Mouse (Mus musculus) forebrain, embryonic 11.5 days (tissue): ENCODE measurements around the gene Serpina3c. TPM values are rescaled to one million over a fixed set of nuclear protein-coding genes. Genes with fewer than 3 reads are reported as not detected.
"Not testable (repeated sequence)": the region's sequence is repeated elsewhere in the genome, so short reads cannot be mapped to it uniquely, and the experiment has no call there.

Experiments
- ATAC-seq: fragments of 200-750 bp; cut with Nextera tagmentation; replicated peaks from 2 replicates; pipeline ENCODE4 v1.8.0; 2017; ENCODE audit warnings: moderate TSS enrichment; ENCODE audit not compliant: low FRiP score
- DNase-seq: peaks from one replicate; pipeline ENCODE4 v3.0.0-alpha.2; 2017; ENCODE audit warnings: low spot score
- H3K27ac ChIP-seq: fragments of 300-500 bp; sonication (generic); 2 replicates; pipeline ENCODE4 v1.5.1; 2014; ENCODE audit warnings: low read depth, low read length
- H3K27me3 ChIP-seq: fragments of 300-500 bp; sonication (generic); 2 replicates; pipeline ENCODE4 v1.6.1; 2014; ENCODE audit warnings: mild to moderate bottlenecking, low read length, mixed read lengths; ENCODE audit not compliant: control insufficient read depth, insufficient read depth
- H3K36me3 ChIP-seq: fragments of 300-500 bp; sonication (generic); 2 replicates; pipeline ENCODE4 v1.6.1; 2014; ENCODE audit warnings: mild to moderate bottlenecking, low read length, moderate library complexity, mixed read lengths; ENCODE audit not compliant: control insufficient read depth, insufficient read depth
- H3K4me1 ChIP-seq: fragments of 300-500 bp; sonication (generic); replicated peaks from 2 replicates; pipeline ENCODE4 v1.6.1; 2014; ENCODE audit warnings: low read length, mixed read lengths; ENCODE audit not compliant: control insufficient read depth, insufficient read depth
- H3K4me2 ChIP-seq: fragments of 300-500 bp; sonication (generic); 2 replicates; pipeline ENCODE4 v1.6.1; 2014; ENCODE audit warnings: low read depth, mild to moderate bottlenecking, low read length, moderate library complexity, mixed read lengths; ENCODE audit not compliant: severe bottlenecking
- H3K4me3 ChIP-seq: fragments of 300-500 bp; sonication (generic); 2 replicates; pipeline ENCODE4 v1.5.1; 2014; ENCODE audit warnings: low read depth, low read length
- H3K9ac ChIP-seq: fragments of 300-500 bp; sonication (generic); 2 replicates; pipeline ENCODE4 v1.6.1; 2014; ENCODE audit warnings: low read length
- H3K9me3 ChIP-seq: fragments of 300-500 bp; sonication (generic); 2 replicates; pipeline ENCODE4 v1.6.1; 2016; ENCODE audit warnings: low read length, mixed read lengths; ENCODE audit not compliant: control insufficient read depth
- WGBS: fragments of 180-500 bp; shearing (Covaris S2); extraction: QIAGEN DNeasy Blood & Tissue Kit; methylation state at CpG from one replicate; pipeline ENCODE4 v1.1.7; 2014; 5-methylcytosine and 5-hydroxymethylcytosine counted together
- polyA plus RNA-seq: library from polyadenylated mRNA; unstranded; fragments of >200 nt; fragmentation: Nextera tagmentation; extraction: Ambion mirVana; gene quantifications from 2 replicates; pipeline ENCODE4 v1.2.1, GENCODE M21; 2014

Serpina3c gene
- polyA plus RNA-seq, 1 experiment from 2014 or later, result not detected

GRCm38 (mm10) chr12:104127696-104128095 lies 26.0 kb downstream of the Serpina3c start, which contains the start of gene Serpina3b:
Gene Serpina3b, plus strand, starts transcription at chr12:104127996.
- WGBS, result 87% methylated on average over 5 of the region's 5 CpGs
- no peaks in the 10 kb centered on the region for H3K27me3 ChIP-seq

DNA sequence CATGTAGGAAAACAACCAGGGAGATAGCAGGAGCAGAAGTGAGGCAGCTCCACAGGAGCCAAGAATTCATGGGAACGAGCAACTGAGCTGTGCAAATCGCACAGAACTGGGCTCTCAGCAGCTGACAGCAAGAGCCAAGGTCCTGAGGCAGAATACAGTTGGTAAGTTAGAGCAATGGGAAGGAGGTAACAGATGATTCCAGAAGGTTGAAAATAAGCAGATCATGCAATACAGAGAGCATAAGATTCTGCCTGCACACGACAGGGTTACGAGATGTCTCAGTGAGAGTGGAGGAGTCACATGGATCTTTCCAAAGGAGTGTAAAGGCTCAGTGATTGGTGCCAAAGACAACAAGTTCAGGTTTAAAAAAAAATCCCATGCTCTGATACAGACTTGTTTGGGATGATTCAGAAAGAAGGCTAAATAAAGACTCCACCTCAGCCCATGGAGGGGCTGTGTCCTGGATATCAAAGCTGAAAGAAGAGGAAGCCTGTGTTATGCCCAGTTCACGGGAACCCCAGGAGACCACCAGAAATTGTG lies 28.6 kb downstream of the Serpina3c start:
- 91% methylated on average over 5 of the region's 5 CpGs for WGBS
- no peak for ATAC-seq
- no peaks in the 10 kb centered on the region for H3K9me3 ChIP-seq
- H3K9ac ChIP-seq, result no peak overlapping the region
- no peaks in the 10 kb centered on the region for H3K36me3 ChIP-seq
- H3K4me3 ChIP-seq, result no peak overlapping the region
- H3K4me1 ChIP-seq, result no peaks in the 10 kb centered on the region
- no peak overlapping the region for H3K27ac ChIP-seq
- DNase-seq, result no peak
- no peaks in the 10 kb centered on the region for H3K27me3 ChIP-seq
- H3K4me2 ChIP-seq, result no peak overlapping the region

More at GRCm38 (mm10) chr12:104127696-104128095, 26.0 kb downstream of the Serpina3c start, which contains the start of gene Serpina3b:
- H3K27ac ChIP-seq, result no peak within 1 kb of the TSS
- DNase-seq (no peak), ATAC-seq (no peak)
- H3K9me3 ChIP-seq, result no peaks in the 10 kb centered on the region
- H3K4me1 ChIP-seq, result no peaks in the 10 kb centered on the region
- no peaks in the 10 kb centered on the region for H3K36me3 ChIP-seq
- H3K4me2 ChIP-seq, result no peak within 1 kb of the TSS
- no peak within 1 kb of the TSS for H3K4me3 ChIP-seq
- no peak within 1 kb of the TSS for H3K9ac ChIP-seq

GRCm38 (mm10) chr12:104123996-104124395 lies 29.7 kb downstream of the Serpina3c start:
- WGBS, result 88% methylated on average over 2 of the region's 2 CpGs
- no peak overlapping the region for H3K4me2 ChIP-seq
- no peaks in the 10 kb centered on the region for H3K9me3 ChIP-seq
- H3K4me1 ChIP-seq, result no peaks in the 10 kb centered on the region
- ATAC-seq (no peak), DNase-seq (no peak)
- no peak overlapping the region for H3K4me3 ChIP-seq
- H3K27me3 ChIP-seq, result no peaks in the 10 kb centered on the region
- H3K36me3 ChIP-seq, result no peaks in the 10 kb centered on the region
- H3K27ac ChIP-seq, result no peak overlapping the region
- H3K9ac ChIP-seq, result no peak overlapping the region

GRCm38 (mm10) chr12:104123097-104123496 lies 30.6 kb downstream of the Serpina3c start:
- Histone ChIP-seq H3K27ac (no peak overlapping the region), H3K4me3 (no peak overlapping the region), H3K9ac (no peak overlapping the region), H3K9me3 (no peaks in the 10 kb centered on the region), H3K4me2 (no peak overlapping the region), H3K4me1 (no peaks in the 10 kb centered on the region), H3K36me3 (no peaks in the 10 kb centered on the region), H3K27me3 (no peaks in the 10 kb centered on the region)
- 84% methylated on average over 1 of the region's 1 CpGs for WGBS
- no peak for ATAC-seq
- DNase-seq, result no peak

GRCm38 (mm10) chr12:104114921-104115579 lies 38.6 kb downstream of the Serpina3c start:
- Histone ChIP-seq H3K36me3 (no peaks in the 10 kb centered on the region), H3K27ac (no peak overlapping the region), H3K9ac (no peak overlapping the region), H3K9me3 (no peaks in the 10 kb centered on the region), H3K4me2 (no peak overlapping the region), H3K4me3 (no peak overlapping the region), H3K27me3 (no peaks in the 10 kb centered on the region), H3K4me1 (no peaks in the 10 kb centered on the region)
- ATAC-seq (no peak), DNase-seq (no peak)
- 69% methylated on average over 3 of the region's 3 CpGs for WGBS

- H3K4me3 ChIP-seq, H3K27ac ChIP-seq, H3K27me3 ChIP-seq, DNase-seq, H3K4me1 ChIP-seq, H3K9me3 ChIP-seq, H3K4me2 ChIP-seq, H3K9ac ChIP-seq, H3K36me3 ChIP-seq, ATAC-seq: not testable (repeated sequence)
- 89% methylated on average over 10 of the region's 11 CpGs for WGBS
Observed at GRCm38 (mm10) chr12:104112333-104112732, 41.3 kb downstream of the Serpina3c start, which contains the start of gene Serpina3a. Gene Serpina3a, plus strand, starts transcription at chr12:104112724.

GRCm38 (mm10) chr12:104108507-104108906 lies 45.2 kb downstream of the Serpina3c start:
- Histone ChIP-seq H3K36me3 (no peaks in the 10 kb centered on the region), H3K9me3 (no peaks in the 10 kb centered on the region), H3K4me1 (no peaks in the 10 kb centered on the region), H3K4me3 (no peak overlapping the region), H3K9ac (no peak overlapping the region), H3K27ac (no peak overlapping the region), H3K4me2 (no peak overlapping the region), H3K27me3 (no peaks in the 10 kb centered on the region)
- no peak for DNase-seq
- no peak for ATAC-seq
- 91% methylated on average over 2 of the region's 2 CpGs for WGBS

DNA sequence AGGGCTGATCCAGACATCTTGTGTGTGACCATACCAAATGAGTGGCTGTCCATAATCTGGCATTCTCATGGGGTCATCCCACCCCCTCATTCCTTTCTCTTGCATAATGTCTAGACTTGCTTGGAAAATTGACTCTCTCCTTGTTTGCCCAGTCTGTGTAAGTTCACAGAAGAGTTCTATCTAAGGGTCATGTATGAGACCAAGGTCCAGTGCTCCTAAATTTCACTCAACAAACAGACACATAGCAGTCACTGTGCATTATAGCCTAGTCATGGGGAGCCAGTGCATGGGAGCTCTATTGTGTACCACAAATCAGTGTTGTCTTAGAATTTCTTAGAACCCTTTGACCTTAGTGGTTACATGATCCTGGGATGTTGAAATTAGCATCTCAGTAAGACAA lies 46.8 kb downstream of the Serpina3c start:
- Histone ChIP-seq H3K36me3 (no peaks in the 10 kb centered on the region), H3K4me1 (no peaks in the 10 kb centered on the region), H3K9ac (no peak overlapping the region), H3K27ac (no peak overlapping the region), H3K27me3 (no peaks in the 10 kb centered on the region), H3K4me3 (no peak overlapping the region), H3K4me2 (no peak overlapping the region), H3K9me3 (no peaks in the 10 kb centered on the region)
- DNase-seq (no peak), ATAC-seq (no peak)

DNA sequence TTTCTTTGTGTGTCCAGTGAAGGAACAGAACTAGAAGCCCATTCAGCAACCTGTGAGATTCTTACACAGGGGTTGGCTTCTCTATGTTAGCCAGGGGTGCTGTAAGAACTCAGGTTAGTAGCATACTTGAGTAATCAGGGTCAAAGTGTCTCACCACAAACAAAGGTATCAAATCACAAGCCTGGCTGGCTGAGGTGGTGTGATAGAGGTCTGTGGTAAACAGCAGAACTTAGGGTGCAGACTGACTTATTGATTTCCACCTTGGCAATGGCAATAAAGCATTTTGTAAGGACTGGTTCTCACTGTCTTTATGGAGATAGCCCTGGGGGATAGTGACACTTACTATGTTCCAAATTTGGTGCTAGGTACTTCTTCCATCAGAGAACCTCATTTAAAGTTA lies 47.8 kb downstream of the Serpina3c start:
- Histone ChIP-seq H3K27ac (no peak overlapping the region), H3K4me3 (no peak overlapping the region), H3K9me3 (no peaks in the 10 kb centered on the region), H3K36me3 (no peaks in the 10 kb centered on the region), H3K4me1 (no peaks in the 10 kb centered on the region), H3K27me3 (no peaks in the 10 kb centered on the region), H3K4me2 (no peak overlapping the region), H3K9ac (no peak overlapping the region)
- no peak for DNase-seq
- no peak for ATAC-seq
